Mouse (Mus musculus) embryonic fibroblast, embryonic 13.5 days (primary cell): ENCODE data around the gene Lif. TPM values are rescaled to one million over a fixed set of nuclear protein-coding genes. Genes with fewer than 3 reads are reported as not detected.
A peak's percentile ranks its signal among the peaks of the same experiment; 100 is the strongest.

Experiments used
- H3K27ac ChIP-seq: 2 replicates; pipeline ENCODE4 v1.5.1; 2012; ENCODE audit warnings: low read length, control low read depth, inconsistent platforms; ENCODE audit not compliant: insufficient read depth
- H3K4me1 ChIP-seq: 2 replicates; pipeline ENCODE4 v1.6.1; 2011; ENCODE audit warnings: low read length; ENCODE audit not compliant: control insufficient read depth, insufficient read depth
- H3K4me3 ChIP-seq: 2 replicates; pipeline ENCODE4 v1.5.1; 2011; ENCODE audit warnings: mild to moderate bottlenecking, control low read depth, low read length; ENCODE audit not compliant: insufficient read depth
- CTCF ChIP-seq: IDR thresholded peaks from 2 replicates; pipeline ENCODE4 v1.5.1; 2011; ENCODE audit warnings: mild to moderate bottlenecking, control low read depth, low read length, moderate library complexity, borderline replicate concordance; ENCODE audit not compliant: insufficient read depth
- POLR2A ChIP-seq: IDR thresholded peaks from 2 replicates; pipeline ENCODE4 v1.6.1; 2011; ENCODE audit warnings: low read depth, mild to moderate bottlenecking, control low read depth, low read length, moderate library complexity
- polyA plus RNA-seq: library from polyadenylated mRNA; stranded (reverse); fragments of >200 nt; gene quantifications from 2 replicates; pipeline ENCODE4 v1.2.4, GENCODE M21; 2011; ENCODE audit warnings: low read depth; ENCODE audit not compliant: missing spikeins, insufficient read length

Lif gene
- polyA plus RNA-seq, 1 experiment = 17.0 TPM

DNA sequence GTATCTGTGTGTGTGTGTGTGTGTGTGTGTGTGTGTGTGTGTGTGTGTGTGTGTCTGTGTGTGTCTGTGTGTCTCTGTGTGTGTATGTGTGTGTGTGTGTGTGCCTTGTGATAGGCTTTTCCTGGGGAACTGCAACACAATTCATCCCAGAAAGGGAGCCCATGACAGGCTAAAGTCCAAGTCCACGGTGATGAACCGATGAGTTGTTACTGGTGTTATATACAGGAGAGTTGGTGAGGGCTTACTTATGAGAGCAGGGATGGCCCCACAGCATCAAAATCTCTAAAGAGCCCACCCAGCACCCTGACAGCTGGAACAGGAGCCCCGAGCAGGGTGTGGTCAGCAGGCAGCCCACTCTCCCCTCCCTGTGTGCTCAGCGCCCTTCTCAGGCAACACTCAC, 16.2 kb upstream of the Lif start:
- no peak overlapping the region for H3K27ac ChIP-seq
- no peaks in the 10 kb centered on the region for H3K4me1 ChIP-seq
- no peak overlapping the region for H3K4me3 ChIP-seq
- TF ChIP-seq CTCF (no peak), POLR2A (no peak)

GRCm38 (mm10) chr11:4246126-4246525, 11.2 kb upstream of the Lif start:
- TF ChIP-seq POLR2A (no peak), CTCF (no peak)
- Histone ChIP-seq H3K27ac (no peak overlapping the region), H3K4me3 (no peak overlapping the region), H3K4me1 (no peaks in the 10 kb centered on the region)

GRCm38 (mm10) chr11:4246623-4247022, 10.7 kb upstream of the Lif start:
- no peak overlapping the region for H3K27ac ChIP-seq
- no peak overlapping the region for H3K4me3 ChIP-seq
- H3K4me1 ChIP-seq = no peaks in the 10 kb centered on the region
- TF ChIP-seq CTCF = no peak
- no peak for TF ChIP-seq POLR2A

- no peaks in the 10 kb centered on the region for H3K4me1 ChIP-seq
- H3K4me3 ChIP-seq = no peak overlapping the region
- H3K27ac ChIP-seq = no peak overlapping the region
- TF ChIP-seq POLR2A (no peak), CTCF (no peak)
These were observed 10.0 kb upstream of the Lif start for GRCm38 (mm10) chr11:4247201-4247959.

- Histone ChIP-seq H3K4me1 (no peaks in the 10 kb centered on the region), H3K27ac (no peak overlapping the region), H3K4me3 (no peak overlapping the region)
- TF ChIP-seq POLR2A = no peak
- TF ChIP-seq CTCF = no peak
These were observed 8.2 kb upstream of the Lif start for GRCm38 (mm10) chr11:4249151-4249550.

- no peaks in the 10 kb centered on the region for H3K4me1 ChIP-seq
- H3K4me3 ChIP-seq = no peak overlapping the region
- TF ChIP-seq CTCF (no peak), POLR2A (no peak)
- no peak overlapping the region for H3K27ac ChIP-seq
These were observed 7.1 kb upstream of the Lif start for GRCm38 (mm10) chr11:4250290-4250689.

- TF ChIP-seq POLR2A (no peak), CTCF (no peak)
- Histone ChIP-seq H3K4me3 (no peak overlapping the region), H3K4me1 (no peaks in the 10 kb centered on the region), H3K27ac (no peak overlapping the region)
These were observed 6.0 kb upstream of the Lif start for GRCm38 (mm10) chr11:4251376-4251775.

GRCm38 (mm10) chr11:4252886-4253285, 4.5 kb upstream of the Lif start:
- Histone ChIP-seq H3K27ac (no peak overlapping the region), H3K4me1 (no peaks in the 10 kb centered on the region), H3K4me3 (no peak overlapping the region)
- TF ChIP-seq CTCF (no peak), POLR2A (no peak)

DNA sequence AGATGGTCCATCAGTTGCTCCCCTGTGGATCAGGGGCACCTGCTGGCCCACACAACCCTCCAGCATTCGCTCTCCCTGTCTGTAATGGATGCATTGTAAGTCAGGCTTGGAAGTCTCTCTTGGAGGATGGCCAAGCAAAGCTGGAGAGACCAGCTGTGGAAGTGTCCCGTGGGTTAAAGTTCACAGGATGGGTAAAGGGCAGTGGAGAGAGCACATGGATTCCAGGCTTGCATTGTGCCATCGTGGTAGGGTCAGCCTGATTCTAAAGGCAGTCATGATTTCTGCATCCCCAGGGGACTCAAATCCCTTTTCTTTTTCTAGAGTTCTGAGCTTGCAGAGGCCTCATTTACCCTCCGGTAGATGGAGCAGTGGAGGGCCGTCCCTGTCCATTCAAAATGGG, 399 bp downstream of the Lif start:
- no peak overlapping the region for H3K4me3 ChIP-seq
- H3K27ac ChIP-seq = no peak overlapping the region
- no peak for TF ChIP-seq POLR2A
- H3K4me1 ChIP-seq = peaks cover 3% of the 10 kb centered on the region; the same call in 1 of the 2 replicates

DNA sequence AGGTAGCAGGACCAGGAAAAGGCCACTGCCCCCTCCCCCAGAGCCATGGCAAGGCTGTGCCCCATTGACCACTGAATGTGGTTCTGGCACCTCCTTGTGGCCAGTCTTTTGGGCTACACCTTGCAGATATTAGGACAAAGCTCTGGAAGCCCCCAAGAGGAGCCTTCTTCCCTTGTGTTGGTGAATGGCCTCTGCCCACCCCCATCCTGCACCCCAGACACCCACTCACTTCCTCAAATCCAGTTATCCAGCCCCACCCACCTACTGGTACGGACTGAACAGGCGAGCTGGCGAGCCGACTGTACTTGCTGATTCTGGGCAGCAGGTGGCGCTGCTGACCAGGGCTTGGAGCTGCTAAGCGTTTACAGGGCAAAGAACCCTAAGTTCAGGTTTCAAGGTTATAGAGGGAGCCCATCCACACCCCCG, 1.3 kb downstream of the Lif start:
- H3K27ac ChIP-seq = no peak overlapping the region
- peaks cover 7% of the 10 kb centered on the region; the same call in 1 of the 2 replicates for H3K4me1 ChIP-seq
- peak; percentile 99 for TF ChIP-seq CTCF
- no peak for TF ChIP-seq POLR2A
- no peak overlapping the region for H3K4me3 ChIP-seq
